Mouse (Mus musculus): ENCODE measurements at regions not wholly inside any gene's neighbourhood (a gene's known extent, or its start where the extent isn't known, plus 50 kb on each side); places are given as distances from the start of the nearest gene placed in this dataset.

GRCm38 (mm10) chr16:29814039-29814438, 234.9 kb downstream of the Opa1 start:
- peak; percentile 67 for DNase-seq (ENCODE audit: extremely low read depth)
- Histone ChIP-seq H3K79me2 (replicated peaks; ENCODE audit: control insufficient read depth, extremely low read depth, insufficient read depth, poor library complexity, severe bottlenecking) (no peaks in the 10 kb centered on the region), H3K4me1 (ENCODE audit: control insufficient read depth in 1 of 2, insufficient read depth in 2 of 2) (peaks cover 2 to 10% of the 10 kb centered on the region in 2 experiments; a peak in 2 of 4 replicates), H3K36me3 (replicated peaks in 1 of 2; ENCODE audit: control insufficient read depth in 1 of 2, insufficient read depth in 1 of 2, low read length in 1 of 2) (no peaks in the 10 kb centered on the region), H3K27me3 (replicated peaks) (peaks cover 66% of the 10 kb centered on the region), H3K9me3 (replicated peaks; ENCODE audit: low read length) (no peaks in the 10 kb centered on the region), H3K27ac (ENCODE audit: insufficient read depth, low read depth) (no peak overlapping the region), H3K4me2 (ENCODE audit: insufficient read depth, low read depth, poor library complexity, severe bottlenecking) (peak overlapping the region; percentile 88), H3K4me3 (replicated peaks in 1 of 3; ENCODE audit: low read depth in 2 of 3, low read length in 2 of 3, poor library complexity in 1 of 3) (peak overlapping the region in 2 of 3 experiments; percentile 42 to 58), H3K9ac (ENCODE audit: insufficient read depth, low read depth) (peak overlapping the region; percentile 59)
- dilution Hi-C loops (cut with MboI; ENCODE audit: extremely low pct_ligation_motif_present, extremely low pct_unique_long_range_greater_than_20kb, low sequenced_read_pairs), result no loop called here
- in situ Hi-C loops (cut with MboI; ENCODE audit: low pct_ligation_motif_present, low pct_unique_long_range_greater_than_20kb, low sequenced_read_pairs), result no loop called here
- no peak for TF ChIP-seq USF1 (IDR thresholded peaks at IDR 0.05; ENCODE audit: low read depth, low read length)
- TF ChIP-seq ZMIZ1 (IDR thresholded peaks at IDR 0.05; ENCODE audit: low read depth, low read length), result no peak
- peak; percentile 28; the same call in 1 of the 2 replicates for TF ChIP-seq MEF2A (IDR thresholded peaks at IDR 0.05; ENCODE audit: borderline replicate concordance, low read depth, low read length)
- peak; percentile 99 for TF ChIP-seq MAZ (IDR thresholded peaks at IDR 0.05; ENCODE audit: low read depth, low read length)
- no peak for TF ChIP-seq GABPA (IDR thresholded peaks at IDR 0.05; ENCODE audit: insufficient replicate concordance, low read depth, low read length)
- TF ChIP-seq JUND (conservative IDR thresholded peaks at IDR 0.05; ENCODE audit: low read depth, low read length), result no peak
- no peak for TF ChIP-seq PAX5 (IDR thresholded peaks at IDR 0.05; ENCODE audit: low read length)
- TF ChIP-seq ZNF384 (IDR thresholded peaks at IDR 0.05; ENCODE audit: low read depth, low read length), result no peak
- TF ChIP-seq POLR2A (IDR thresholded peaks at IDR 0.05; ENCODE audit: low read depth, low read length), result no peak
- TF ChIP-seq MYC (IDR thresholded peaks at IDR 0.05; ENCODE audit: low read depth, low read length), result 0 out of 2 replicates have a peak, but pooled peaks have one; percentile 40
- TF ChIP-seq SIN3A (IDR thresholded peaks at IDR 0.05; ENCODE audit: low read length), result peak; percentile 48; the same call in 1 of the 2 replicates
- 0 out of 2 replicates have a peak, but pooled peaks have one; percentile 19 for TF ChIP-seq ETS1 (conservative IDR thresholded peaks at IDR 0.05; ENCODE audit: low read depth, low read length)
- TF ChIP-seq EP300 (IDR thresholded peaks at IDR 0.05; ENCODE audit: low read length), result no peak
- TF ChIP-seq TCF12 (IDR thresholded peaks at IDR 0.05; ENCODE audit: low read depth, low read length), result no peak
- TF ChIP-seq MAX (IDR thresholded peaks at IDR 0.05; ENCODE audit: low read length), result no peak; the same call in 1 of the 2 replicates
- TF ChIP-seq RCOR1 (conservative IDR thresholded peaks at IDR 0.05; ENCODE audit: low read depth, low read length), result no peak
- peak; percentile 84 for TF ChIP-seq SMC3 (IDR thresholded peaks at IDR 0.05; ENCODE audit: low read depth, low read length)
- no peak for TF ChIP-seq JUN (IDR thresholded peaks at IDR 0.05; ENCODE audit: insufficient read depth, low read depth, low read length)
- peak; percentile 46; the same call in 1 of the 2 replicates for TF ChIP-seq IRF4 (IDR thresholded peaks at IDR 0.05; ENCODE audit: low read depth, low read length)
- TF ChIP-seq ZKSCAN1 (IDR thresholded peaks at IDR 0.05; ENCODE audit: borderline replicate concordance, low read depth, low read length), result no peak
- TF ChIP-seq BHLHE40 (IDR thresholded peaks at IDR 0.05; ENCODE audit: low read depth, low read length), result peak; percentile 48; the same call in 1 of the 2 replicates
- TF ChIP-seq USF2 (conservative IDR thresholded peaks at IDR 0.05; ENCODE audit: low read depth, low read length), result no peak
- TF ChIP-seq ZC3H11A (IDR thresholded peaks at IDR 0.05; ENCODE audit: low read depth, low read length), result no peak; the same call in 1 of the 2 replicates
- no peak for TF ChIP-seq TBP (conservative IDR thresholded peaks at IDR 0.05; ENCODE audit: low read depth, low read length)
- no peak for TF ChIP-seq CHD1 (IDR thresholded peaks at IDR 0.05; ENCODE audit: low read depth, low read length)
- TF ChIP-seq HCFC1 (IDR thresholded peaks at IDR 0.05; ENCODE audit: low read depth, low read length), result no peak
- no peak for TF ChIP-seq UBTF (IDR thresholded peaks at IDR 0.05; ENCODE audit: low read depth, low read length)
- TF ChIP-seq NRF1 (IDR thresholded peaks at IDR 0.05; ENCODE audit: low read depth, low read length), result no peak
- TF ChIP-seq CHD2 (IDR thresholded peaks at IDR 0.05; ENCODE audit: low read length), result no peak
- no peak for TF ChIP-seq MAFK (IDR thresholded peaks at IDR 0.05; ENCODE audit: insufficient replicate concordance, low read length)
- no peak for TF ChIP-seq NELFE (IDR thresholded peaks at IDR 0.05; ENCODE audit: low read depth, low read length)
- TF ChIP-seq KAT2A (IDR thresholded peaks at IDR 0.05; ENCODE audit: insufficient replicate concordance, low read length), result no peak
- no peak; the same call in 1 of the 2 replicates for TF ChIP-seq MXI1 (IDR thresholded peaks at IDR 0.05; ENCODE audit: low read depth, low read length)
- TF ChIP-seq RAD21 (IDR thresholded peaks at IDR 0.05; ENCODE audit: low read depth, low read length), result peak; percentile 48
- TF ChIP-seq ELF1 (IDR thresholded peaks at IDR 0.05; ENCODE audit: low read depth, low read length), result peak; percentile 50
- TF ChIP-seq POLR2AphosphoS2 (IDR thresholded peaks at IDR 0.05; ENCODE audit: low read depth, low read length), result no peak
- TF ChIP-seq CTCF (conservative IDR thresholded peaks at IDR 0.05 in 1 of 2, IDR thresholded peaks at IDR 0.05 in 1 of 2; ENCODE audit: low read depth in 2 of 2, low read length in 2 of 2), result peak in 1 of 2 experiments; percentile 76; a peak in 2 of 4 replicates
- TF ChIP-seq E2F4 (IDR thresholded peaks at IDR 0.05; ENCODE audit: insufficient replicate concordance, low read depth, low read length), result no peak

Data from CH12.LX (cell line).